Mouse (Mus musculus): ENCODE results near the gene Cdh23.

Gene Cdh23

DNA sequence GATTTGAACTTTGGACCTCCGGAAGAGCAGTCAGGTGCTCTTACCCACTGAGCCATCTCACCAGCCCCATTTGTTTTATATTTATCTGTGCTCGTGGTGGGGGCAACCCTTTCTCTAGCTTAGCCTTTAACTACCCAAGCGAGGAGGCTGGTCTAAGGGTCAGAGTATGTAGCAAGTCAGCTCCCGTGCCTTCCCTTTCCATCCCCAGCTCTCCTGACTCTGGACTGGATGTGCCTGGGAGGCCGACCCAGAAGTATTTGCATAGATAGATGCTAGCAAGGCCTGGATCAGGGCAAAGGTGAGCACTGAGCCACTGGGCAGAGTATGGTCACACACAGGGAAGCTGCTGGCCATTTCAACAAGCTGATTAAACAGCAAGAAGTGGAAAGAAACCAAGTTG lies 12.5 kb upstream of the Cdh23 start:
- DNase-seq (ENCODE audit: low read depth, low spot score) = no peak

DNA sequence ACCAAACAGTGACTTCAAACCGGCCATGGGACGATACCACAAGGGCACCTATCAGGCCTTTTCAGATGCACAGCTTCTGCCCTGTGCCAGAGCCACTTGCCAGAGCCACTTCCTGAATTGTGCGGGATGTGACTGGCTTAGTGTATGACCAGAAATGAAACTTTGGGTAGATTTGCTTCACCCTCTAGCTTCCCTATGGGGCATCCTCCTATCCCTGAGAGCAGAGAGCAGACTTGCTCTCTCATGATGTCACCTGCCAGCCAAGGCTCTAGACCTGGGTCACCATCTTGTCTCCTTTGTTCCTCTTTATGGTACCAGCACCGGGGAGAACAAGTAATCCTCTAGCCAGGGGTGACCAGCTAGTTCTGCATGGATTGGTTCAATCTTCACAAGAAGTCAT lies 10.0 kb upstream of the Cdh23 start:
- DNase-seq (ENCODE audit: low read depth, low spot score) = no peak

DNA sequence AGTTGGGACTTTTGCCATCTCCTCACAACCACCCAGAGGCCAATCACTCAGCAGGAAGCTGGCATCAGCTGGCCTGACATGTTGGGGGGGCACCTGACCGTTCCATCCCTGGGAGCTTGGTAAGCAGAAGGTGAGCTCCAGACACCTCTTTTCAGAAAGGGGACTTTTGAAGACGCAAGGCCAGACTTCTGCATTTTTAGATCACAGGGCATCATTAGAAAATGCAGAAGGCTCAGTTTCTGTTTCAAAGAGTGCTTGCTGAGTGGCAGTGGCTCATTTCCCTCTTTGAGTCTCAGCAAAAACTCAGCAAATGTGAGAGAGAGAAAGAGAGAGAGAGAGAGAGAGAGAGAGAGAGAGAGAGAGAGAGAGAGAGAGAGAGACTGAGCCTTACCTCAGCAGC lies 8.8 kb upstream of the Cdh23 start:
- DNase-seq (ENCODE audit: low read depth, low spot score) = no peak

DNA sequence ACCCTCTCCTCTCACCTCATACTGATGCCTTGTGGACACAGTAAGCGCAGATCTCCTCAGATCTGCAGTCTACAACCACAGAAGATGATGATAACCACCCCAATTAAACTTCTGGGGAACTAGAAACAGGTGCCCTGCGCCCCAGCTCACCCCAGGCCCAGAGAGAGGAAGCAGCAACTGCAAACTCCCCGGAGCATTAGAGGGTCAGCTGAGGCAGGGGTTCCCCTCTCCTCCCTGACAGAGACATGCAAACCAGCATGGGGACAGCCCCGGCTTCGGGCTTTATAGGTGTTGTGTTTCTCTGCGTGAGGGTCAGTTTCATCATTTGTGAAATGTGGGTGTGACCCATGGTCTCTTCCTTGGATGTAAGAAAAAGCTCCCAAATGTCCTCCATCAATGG lies 1.5 kb upstream of the Cdh23 start:
- DNase-seq (ENCODE audit: low read depth, low spot score) = no peak

DNA sequence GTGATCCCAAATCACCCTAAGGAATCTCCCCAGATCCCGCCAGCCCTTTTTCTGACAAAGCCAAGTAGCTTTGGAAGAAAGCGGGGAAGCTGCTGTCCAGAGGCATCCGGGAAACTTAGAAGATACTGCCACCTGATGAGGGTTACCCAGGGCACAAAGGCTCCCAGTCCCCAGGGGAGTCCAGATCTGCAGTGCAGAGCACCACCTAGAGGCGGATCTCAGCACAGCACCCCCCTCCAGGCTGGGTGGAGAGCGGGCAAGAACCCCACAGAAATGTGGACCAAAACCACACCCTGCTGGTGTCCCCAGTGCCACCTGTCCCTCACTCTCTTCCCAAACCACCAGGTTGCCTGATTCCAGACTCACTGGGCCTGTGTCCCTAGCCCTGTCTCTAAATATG lies 685 bp upstream of the Cdh23 start:
- peak; percentile 49 for DNase-seq (ENCODE audit: low read depth, low spot score)

DNA sequence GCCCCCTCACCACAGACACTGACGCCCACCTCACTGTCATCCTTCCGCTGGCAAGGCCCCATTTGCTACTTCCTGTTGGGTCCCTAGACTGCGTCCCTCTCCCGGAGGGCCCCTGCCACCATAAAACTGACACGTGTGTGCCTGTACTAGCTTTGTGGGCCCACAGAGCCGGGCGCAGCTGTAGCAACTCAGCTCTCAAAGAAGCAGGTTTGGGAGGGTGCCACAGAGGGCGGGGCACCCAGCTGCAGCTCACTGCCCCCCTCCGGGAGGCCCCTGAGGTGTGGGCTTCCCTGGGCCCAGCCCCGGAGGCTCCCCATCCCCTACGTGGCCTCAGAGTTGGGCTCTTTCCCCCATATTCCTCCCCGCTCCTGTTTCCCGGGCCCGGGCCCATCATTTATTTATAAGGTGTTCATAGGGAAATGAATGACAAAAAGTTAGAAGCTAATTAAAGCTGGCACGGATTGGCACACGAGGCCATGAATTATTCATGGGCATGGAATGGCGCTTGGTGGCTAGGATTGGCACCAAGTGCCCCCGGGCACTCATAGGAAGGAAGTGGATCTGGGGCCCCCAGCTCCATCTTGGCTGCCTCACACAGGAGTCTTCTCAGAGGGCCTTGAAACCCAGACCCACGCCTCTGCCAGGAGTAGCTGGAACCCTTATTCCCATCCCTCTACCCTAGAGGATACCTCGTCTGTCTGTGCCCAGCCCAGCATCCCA lies 4.5 kb downstream of the Cdh23 start:
- DNase-seq (ENCODE audit: low read depth, low spot score) = no peak

DNA sequence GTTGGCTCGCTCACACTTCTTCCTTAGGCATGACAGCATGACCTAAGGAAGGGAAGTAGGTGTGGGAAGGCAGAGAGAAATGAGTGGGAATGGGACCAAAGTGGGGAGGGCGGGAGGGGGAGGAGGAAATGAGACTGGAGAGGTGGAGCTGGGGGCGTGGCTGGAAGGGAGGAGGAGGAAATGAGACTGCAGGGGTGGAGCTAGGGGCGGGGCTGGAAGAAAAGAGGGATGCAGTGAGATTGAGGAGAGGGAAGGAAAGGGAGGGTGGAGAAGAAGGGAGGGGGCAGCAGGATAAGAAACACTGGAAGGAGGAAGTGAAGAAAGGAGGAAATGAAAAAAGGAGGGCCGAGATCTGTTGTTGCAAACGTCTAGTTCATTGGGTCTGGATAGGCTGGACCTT lies 5.3 kb downstream of the Cdh23 start:
- no peak for DNase-seq (ENCODE audit: low read depth, low spot score)

DNA sequence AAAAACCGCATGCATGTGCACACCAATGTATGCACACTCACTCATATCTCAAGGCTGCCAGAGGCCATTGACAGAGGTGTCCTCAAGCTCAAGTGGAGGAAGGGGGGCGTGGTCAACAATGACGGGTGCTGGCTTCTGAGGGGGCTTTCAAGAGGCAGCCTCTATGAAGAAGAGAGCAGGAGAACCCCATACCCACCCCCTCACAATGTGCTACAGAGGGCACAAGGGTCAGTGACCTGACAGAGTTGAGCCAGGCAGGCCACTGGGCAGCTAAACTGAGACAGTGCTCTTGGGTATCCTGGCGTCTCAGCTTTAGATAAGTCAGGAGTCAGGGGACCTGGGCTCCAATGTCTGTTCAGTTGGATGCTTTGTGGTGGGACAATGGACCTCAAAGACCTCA lies 6.9 kb downstream of the Cdh23 start:
- no peak for DNase-seq (ENCODE audit: low read depth, low spot score)

DNA sequence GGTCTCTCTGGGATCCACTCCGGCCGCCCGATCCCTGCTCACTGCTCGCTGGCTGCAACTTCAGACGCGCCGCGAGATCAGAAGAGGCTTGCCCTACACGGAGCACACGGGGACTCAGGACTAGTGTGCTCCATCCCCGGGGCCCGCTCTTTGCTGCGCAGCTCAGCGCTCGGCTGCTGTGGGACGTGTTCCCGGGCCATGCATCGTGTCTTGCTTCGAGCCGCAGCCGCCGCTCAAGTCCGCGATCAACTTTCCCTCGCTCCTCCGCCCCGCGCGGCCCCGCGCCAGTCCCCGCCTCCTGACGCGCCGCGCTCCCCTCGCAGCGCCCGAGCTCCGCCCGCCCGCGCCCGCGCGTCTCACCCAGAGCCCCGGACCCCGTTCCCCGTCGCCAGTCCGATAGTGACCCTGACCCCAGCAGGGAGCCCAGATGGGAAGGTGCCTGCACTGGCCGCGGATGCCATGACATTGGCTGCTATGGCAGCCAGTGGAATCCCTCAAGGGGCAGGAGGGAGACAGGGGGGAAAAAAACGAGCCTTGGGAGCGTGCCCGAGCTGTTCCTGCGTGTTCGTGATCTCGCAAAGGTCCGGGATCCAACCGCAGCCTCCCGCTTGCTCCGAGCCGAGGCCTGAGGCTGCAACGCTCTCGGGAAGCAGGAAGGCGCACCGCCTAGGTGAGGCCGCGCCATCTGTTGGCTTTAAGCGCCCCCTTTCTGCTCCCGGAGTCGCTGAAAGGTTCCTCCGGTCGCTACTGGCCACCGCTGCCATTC lies 9.1 kb downstream of the Cdh23 start:
- no peak for DNase-seq (ENCODE audit: low read depth, low spot score)

DNA sequence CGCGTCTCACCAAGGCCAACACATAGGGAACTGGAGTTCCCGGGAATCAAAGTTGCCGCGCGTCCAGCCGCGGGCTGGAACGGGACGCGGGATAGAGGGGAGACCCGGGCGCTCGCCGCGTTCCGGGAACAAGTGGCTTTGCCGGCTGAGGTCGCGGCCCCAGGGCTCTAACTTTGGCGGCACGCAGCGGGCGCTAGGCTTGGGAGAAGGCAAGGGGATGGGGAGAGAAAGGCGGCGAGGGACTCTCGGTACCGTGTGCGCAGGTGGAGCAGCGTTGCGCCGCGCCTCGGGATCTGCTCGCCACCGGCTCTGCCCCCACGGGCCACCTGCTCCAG lies 9.7 kb downstream of the Cdh23 start:
- no peak for DNase-seq (ENCODE audit: low read depth, low spot score)

DNA sequence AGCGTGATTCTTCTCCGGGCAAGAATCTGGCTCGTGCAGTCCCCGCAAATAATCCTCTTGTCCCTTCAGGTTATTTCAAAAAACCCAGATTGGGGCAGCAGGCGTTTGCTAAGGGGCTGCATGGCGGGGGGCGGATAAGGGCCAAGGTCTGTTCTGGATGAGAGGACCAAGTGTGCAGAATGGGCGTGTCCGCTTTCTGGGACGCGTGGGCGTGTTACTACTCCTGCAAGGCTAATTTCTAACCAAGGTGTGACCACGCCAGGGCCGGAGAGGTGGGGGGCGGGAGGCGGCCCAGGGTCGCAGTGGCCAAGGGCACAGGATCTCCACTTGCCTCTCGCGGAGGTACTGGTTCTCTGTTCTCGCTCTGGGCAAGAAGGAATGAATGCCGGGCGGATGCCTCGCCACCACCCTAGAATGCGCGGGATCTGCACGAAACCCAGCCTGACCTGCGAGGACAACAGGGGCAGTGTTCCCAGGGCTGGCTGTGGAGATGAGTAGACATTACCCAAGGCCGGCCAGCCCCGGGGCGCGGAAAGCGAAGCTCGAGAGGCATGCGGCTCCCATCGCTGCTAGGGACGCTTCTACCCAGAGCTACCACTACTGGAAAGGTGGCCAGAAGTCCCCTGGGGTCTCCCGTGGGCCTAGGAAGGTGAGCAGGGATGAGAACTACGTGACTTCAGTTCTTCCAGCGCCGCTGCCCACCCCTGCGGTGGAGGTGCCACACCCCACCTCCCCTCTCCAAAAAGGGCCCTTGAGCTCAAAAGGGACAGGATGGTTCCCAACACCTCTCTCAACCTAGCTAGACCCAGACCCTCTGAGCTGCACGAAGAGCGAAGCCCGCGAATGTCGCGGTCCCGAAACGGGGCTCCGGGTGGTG lies 10.3 kb downstream of the Cdh23 start:
- DNase-seq (ENCODE audit: low read depth, low spot score) = no peak

DNA sequence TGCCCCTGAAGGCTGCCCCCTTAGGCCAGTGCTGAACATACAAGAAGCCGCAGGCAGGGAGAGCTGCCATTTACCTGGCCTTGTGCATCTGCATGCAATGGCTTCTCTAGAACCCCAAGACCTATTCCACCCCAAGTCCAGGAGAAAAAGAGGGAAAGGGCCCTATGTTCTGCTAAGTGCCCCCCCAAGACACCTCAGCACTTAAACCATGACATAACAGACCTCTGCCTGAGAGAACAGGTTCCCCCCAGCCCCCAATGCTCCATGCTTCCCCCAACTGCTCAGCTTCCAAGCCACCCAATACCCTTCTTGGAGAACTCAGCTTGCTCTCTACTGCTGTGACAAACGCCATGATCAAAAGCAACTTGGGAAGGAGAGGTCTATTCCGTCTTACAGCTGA lies 17.4 kb downstream of the Cdh23 start:
- no peak for DNase-seq (ENCODE audit: low read depth, low spot score)

DNA sequence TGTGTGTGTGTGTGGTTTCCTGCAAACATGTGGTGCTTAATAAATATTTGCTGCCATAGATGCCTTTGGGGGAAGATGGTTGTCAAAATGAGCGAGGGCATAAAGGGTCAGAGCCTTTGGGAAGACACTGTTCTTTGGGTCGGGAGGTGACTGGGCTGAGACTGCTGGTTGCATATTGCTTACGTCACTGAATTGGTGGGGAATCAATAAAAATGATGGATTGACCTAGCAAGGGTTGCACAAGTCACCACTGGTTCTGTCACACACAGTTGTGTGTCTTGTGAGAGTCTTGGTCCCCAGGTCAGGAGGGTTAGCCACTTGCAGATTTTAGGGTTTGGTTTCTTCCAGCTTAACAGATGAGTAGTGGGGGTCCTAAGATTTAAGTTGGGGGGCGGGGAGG lies 19.0 kb downstream of the Cdh23 start:
- no peak for DNase-seq (ENCODE audit: low read depth, low spot score)

DNA sequence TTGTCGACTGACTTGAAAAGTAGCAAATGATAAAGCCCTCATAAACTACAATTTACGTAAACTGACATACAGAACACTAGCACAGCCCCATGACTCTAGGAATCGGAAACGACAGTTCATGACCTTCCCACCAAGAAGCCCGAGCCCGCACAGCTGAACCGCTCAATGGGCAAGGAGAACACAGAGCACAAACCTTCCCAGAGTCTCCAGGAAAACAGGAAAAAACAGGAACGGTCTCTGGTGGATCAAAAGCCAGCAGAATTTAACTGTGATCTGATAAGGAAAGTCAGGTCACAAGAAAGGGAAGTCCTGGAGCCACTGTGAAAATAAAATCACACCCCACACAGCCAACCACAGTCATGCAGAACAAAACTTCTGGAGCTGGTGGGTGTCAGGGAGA lies 26.1 kb downstream of the Cdh23 start:
- no peak for DNase-seq (ENCODE audit: low read depth, low spot score)

DNA sequence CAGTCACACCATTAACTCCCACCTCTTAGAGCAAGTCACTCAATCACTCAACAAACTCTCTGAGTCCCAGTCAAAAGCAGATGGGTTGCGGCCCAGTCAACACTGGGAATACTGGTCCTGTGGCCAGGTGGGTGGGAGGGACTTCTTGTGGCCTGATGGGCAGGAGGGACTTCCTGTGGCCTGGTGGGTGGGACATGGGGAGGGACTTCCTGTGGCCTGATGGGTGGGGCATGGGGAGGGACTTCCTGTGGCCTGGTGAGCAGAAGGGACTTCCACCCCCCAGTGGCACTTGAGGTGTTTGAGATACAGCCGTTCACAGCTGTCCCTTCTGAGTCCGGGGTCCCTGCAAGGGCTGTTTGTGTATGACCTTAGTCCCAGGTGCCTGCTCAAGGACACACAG lies 27.7 kb downstream of the Cdh23 start:
- DNase-seq (ENCODE audit: low read depth, low spot score) = no peak

DNA sequence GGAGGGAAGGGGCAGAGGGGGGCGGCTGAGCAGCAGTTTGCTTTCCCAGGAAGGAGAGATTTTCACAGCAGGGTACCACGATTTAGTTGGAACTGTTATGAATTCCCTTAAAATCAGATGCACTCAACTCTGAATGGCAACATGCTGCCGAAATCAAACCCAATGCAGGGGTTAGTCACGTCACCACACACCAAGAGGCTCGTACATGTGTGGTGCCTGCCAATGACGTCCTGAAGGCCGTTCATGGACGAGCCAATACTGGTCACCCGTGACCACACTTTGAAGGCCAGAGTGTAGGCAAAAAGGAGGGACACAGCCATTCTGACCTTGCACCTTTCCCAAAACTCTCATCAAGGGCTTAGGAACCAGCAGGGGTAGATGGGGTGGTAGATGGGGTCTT lies 35.3 kb downstream of the Cdh23 start:
- no peak for DNase-seq (ENCODE audit: low read depth, low spot score)

DNA sequence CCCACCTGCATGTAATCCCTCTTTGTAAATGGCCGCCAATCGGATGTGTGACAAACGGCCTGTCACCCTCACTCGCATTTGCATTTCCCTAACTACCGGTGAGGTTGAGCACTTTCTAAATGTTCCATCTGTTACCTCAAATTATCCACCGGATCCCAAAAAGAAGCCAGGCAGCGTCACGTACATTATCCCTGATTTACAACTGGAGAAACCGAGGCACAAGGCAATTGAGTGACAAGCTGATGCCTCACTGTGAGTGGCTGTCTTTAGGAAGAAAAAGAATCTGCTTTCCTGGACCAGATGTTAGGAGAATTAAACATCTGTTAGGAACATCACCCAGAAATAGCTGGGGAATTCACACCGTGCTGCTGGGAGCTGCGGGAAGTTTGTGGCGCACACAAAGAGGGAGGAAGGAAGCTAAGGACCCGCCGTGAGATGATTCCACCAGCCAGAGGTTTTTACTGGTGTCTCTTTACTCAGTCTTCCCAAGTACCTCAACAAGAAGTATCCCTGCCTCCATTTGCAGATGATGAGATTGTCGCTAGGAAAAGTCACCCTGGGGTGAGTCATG lies 36.8 kb downstream of the Cdh23 start:
- DNase-seq (ENCODE audit: low read depth, low spot score) = no peak

DNA sequence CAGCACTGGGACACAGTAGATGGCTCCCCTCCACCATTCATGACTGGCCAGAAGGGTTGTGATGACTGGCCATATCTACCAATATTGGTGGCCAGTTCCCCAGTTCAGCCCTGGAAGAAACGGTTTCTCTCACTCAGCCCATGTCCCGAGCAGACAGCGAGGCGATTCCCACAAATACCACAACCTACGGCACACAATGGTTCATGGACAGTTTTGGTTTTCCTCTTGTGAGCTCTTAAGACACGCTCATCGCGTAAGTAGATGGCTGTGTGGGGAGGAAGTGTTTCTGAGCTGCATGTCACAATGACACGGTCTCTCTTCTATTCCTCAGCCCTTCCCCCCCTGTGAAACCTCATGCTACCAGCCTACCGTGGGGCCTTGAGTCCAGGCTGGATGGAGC lies 38.1 kb downstream of the Cdh23 start:
- no peak for DNase-seq (ENCODE audit: low read depth, low spot score)

DNA sequence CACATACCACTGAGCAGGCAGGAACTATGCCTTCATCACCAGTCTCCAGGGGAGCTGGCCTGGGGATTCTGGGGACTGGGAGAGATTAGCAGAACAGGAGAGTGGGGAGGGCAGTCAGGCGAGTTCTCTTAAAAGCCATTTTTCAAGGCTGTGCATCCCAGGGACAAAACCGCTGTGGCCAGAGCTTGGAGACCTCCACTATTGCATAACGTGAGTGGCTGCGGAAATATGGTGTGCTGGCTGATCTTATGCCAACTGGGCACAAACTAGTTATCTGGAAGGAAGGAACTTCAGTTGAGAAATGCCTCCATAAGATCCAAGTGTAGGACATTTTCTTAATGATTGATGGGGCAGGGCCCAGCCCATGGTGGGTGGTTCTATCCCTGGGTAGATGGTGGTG lies 42.6 kb downstream of the Cdh23 start:
- no peak for DNase-seq (ENCODE audit: low read depth, low spot score)

DNA sequence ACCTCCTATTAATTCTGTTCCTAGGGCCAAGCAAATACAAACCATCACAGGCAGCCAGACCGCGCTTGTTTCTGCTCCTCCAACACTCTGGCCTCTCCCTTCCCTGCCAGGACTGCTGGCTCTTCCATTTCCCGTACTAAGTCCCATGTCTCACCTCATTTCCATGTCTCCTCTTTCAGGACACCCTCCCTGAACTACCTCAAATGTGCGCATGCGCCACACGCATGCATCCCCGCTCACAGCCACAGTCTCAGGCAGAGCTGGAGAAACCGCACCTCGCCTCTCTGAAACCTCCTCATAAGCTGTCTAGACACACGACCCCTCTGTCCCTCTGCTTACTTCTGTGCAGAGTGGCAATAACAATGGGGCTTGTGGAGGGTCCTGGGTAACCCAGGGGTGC lies 43.2 kb downstream of the Cdh23 start:
- no peak for DNase-seq (ENCODE audit: low read depth, low spot score)

DNA sequence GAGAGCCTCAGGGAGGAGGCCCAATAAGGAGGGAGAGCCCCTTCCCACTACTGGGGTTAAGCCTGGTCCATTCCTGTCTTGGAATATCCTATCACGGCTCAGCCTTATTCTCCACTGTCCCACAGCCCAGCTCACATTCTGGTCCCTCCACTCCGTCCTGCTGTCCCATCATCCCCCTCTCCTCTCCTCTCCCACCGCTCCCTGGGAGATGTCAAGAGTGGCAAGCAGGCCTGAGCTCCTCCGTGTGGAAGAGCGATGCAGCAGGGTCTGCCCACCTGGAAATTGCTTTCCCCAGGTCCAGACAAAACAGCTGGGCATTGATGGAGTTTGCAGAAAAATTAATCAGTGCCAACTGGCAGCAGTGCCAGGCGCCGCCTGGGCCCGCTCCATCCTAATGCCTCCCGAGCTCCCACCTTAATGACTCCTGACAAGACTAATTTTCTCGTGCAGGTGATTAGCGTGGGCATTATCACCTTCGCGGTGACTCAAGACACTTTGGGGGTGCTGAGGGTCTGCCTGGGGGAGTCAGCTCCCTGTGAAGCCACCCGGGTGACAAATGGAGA lies 52.1 kb downstream of the Cdh23 start:
- DNase-seq (ENCODE audit: low read depth, low spot score) = no peak

DNA sequence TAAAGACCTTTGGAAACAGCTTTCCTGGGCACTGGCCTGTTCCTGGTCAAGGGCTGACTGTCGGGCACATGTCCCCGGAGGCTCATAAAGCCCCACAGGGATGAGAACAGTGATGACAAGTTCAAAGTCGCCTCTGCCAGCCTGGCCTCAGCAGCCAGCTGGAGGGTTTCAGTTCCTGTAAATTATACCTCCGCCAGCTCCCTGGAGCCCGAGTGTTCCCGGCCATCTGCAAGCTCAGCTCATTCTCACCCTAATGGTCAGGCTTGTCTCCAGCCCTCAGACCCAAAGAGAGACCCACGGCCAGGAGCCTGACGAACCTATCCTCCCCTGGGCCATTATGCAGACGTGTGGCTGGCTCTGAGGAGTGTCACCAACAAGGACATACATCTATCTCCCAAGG lies 57.0 kb downstream of the Cdh23 start:
- no peak for DNase-seq (ENCODE audit: low read depth, low spot score)

Measured in CD4-positive helper T cell, adult 2 months (primary cell).